Mouse (Mus musculus) kidney, adult 8-10 months (tissue): ENCODE data around the gene Ly6g6e.

Experiments
- DNase-seq, 2 experiments: peaks; one replicate each; pipeline ENCODE4 v3.0.0; 2022

Gene Ly6g6e

DNA sequence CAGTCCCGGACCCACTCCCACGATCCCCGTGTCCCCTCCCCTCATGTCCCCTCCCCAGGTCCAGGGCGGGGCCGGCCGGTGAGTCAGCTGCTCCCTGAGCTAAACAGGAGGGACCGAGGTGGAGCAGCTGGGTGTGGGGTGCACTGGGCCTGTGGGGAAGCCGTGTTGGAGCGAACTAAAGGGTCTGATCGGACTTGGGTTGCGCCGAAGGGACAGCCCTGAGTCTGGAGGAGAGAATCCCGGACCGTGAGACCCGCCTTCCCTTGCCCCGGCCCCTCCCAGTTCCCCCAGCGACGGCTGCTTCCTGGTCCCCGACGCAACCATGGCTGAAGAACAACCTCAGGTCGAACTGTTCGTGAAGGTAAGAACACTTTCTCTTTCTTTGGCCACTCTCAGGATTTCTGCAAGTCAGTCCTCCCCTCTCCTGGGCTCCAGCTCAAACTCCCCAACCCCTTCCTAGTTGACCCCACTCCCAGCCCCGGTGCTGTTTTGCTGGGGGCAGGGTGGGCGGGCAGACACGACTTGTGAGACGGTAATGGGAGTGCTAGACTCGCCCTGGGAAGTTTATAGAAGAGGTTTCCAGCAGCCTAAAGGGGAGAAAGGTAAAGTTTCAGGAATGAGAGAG, 26.5 kb upstream of the Ly6g6e start:
- DNase-seq: peak; percentile 70 to 80

- peak; percentile 71 to 81 for DNase-seq
These were observed 25.3 kb upstream of the Ly6g6e start for GRCm38 (mm10) chr17:35051156-35052086.

- DNase-seq: no peak
These were observed 24.4 kb upstream of the Ly6g6e start for GRCm38 (mm10) chr17:35052271-35052798.

DNA sequence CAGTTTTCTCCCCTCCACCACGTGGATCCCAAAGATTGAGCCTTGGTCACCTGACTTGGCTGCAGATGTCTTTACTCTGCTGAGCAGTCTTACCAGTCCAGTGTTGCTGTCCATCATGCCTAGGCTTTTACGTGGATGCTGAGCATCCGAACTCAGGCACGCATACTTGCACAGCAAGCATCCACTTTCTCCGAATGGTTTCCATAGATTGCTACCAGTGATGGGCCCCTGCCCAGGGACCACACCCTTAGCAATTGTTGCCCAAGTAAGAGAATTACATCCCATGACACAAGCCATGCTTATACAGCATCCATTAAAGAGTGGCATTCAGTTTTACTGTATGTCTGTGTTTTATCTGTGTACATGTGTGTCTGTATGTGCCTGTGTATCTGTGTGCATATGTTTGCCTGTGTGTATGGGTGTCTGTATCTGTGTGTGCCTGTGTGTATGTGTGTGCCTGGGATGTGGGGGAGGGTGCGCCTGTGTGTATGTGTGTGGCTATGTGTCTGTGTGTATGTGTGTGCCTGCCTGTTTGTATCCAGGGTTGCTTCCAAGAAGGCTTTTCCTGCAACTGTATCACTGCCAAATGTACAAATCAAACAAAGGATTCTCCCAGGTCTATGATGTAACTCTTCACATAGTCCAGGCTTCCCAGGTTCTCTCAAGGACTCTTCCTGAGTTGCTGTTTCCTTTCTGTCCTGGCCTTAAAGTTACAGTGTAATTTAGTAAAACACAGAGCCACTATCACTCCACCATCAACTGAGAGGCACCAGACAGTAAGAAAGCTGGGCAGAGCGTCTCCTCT, 20.8 kb upstream of the Ly6g6e start:
- DNase-seq: no peak

GRCm38 (mm10) chr17:35057090-35057489, 19.6 kb upstream of the Ly6g6e start:
- DNase-seq: no peak

GRCm38 (mm10) chr17:35058316-35058715, 18.4 kb upstream of the Ly6g6e start:
- DNase-seq: peak in 1 of 2 experiments; percentile 18

GRCm38 (mm10) chr17:35058911-35059892, 17.5 kb upstream of the Ly6g6e start, which contains the start of gene Ddah2:
Gene Ddah2 (plus strand): TSS chr17:35059035.
- peak; percentile 81 to 88 for DNase-seq

- DNase-seq: no peak
These were observed 16.6 kb upstream of the Ly6g6e start for GRCm38 (mm10) chr17:35060071-35060470.

- DNase-seq: peak in 1 of 2 experiments; percentile 24
These were observed 15.9 kb upstream of the Ly6g6e start for GRCm38 (mm10) chr17:35060737-35061297.

DNA sequence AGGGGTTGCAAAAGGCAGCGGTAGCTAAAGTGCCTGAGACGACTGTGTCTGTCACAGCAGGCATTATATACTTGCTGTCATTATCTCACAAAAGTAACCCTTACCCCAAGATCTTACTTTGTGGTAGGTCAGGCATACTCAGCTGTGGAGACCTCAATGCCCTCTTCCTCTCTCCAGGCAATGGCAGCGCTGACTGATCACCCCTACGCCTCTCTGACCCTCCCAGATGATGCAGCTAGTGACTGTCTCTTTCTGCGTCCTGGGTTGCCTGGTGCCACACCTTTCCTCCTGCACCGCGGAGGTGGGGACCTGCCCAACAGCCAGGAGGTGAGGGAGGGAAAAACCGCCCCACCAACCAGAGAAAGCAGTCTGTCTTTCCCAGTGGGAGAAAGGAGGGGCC, 15.4 kb upstream of the Ly6g6e start:
- no peak for DNase-seq

GRCm38 (mm10) chr17:35063466-35063865, 13.2 kb upstream of the Ly6g6e start:
- DNase-seq: no peak

DNA sequence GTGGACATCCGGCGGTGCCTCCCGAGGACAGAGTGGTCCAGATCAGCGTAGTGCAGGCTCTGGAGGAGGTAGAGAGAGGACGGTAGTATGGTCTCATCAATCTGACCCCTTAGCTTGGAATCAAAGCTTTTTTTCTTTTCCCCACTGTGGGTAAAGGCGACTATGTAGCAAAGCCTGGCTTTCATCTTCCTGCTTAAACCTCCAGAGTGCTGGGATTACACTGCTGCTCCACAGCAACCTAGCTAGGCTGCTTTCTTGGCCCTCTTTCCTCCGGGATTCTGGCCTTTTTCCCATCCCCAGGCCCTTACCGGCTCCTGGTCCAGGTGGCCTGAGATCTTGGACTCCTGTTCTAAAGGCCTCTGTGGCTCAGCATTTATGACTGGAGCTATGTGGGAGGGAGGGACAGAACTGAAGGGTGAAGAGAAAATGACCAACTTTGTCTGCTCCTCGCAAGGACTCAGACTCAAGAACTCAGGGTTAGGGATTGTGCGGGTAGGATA, 12.3 kb upstream of the Ly6g6e start:
- no peak for DNase-seq

- DNase-seq: peak; percentile 73 to 78
These were observed 11.5 kb upstream of the Ly6g6e start, which contains the start of gene Ly6g6c for GRCm38 (mm10) chr17:35064951-35065947. Gene Ly6g6c (plus strand): TSS chr17:35065388.

GRCm38 (mm10) chr17:35066084-35066483, 10.6 kb upstream of the Ly6g6e start, which contains the start of gene Mpig6b:
Gene Mpig6b (minus strand): TSS chr17:35066184.
- DNase-seq: no peak

DNA sequence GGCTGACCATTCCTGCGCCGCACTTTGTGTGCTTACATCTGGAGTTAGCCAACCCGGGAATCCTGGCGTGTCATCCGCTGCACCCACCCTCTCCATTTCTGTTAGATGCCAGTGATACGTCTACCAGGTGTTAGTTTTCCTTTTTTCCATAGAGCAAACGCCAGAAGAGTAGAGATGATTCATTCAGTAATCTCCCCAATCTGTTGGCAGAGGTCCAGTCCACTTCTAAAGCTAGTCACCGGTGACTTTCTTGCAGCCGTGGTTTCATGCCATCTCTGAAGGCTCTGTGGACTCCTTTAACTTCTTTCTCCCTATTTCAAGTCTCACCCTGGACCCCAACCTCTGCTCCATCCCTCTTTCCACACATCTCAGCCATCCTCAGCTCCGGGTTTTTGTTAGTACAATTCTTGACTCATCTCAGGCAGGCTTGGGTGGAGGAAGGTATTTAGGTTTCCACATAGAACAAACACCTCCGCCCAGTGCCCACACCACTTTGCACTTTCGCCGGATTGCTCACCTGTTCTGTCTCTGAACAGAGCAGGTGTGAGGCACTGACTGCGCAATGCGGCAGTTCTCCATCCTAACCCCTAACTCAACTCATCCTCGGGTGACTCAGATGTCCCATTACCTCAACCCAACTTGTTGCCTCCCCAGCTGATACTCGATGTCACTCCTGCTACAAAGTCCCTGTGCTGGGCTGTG, 8.3 kb upstream of the Ly6g6e start:
- no peak for DNase-seq

DNA sequence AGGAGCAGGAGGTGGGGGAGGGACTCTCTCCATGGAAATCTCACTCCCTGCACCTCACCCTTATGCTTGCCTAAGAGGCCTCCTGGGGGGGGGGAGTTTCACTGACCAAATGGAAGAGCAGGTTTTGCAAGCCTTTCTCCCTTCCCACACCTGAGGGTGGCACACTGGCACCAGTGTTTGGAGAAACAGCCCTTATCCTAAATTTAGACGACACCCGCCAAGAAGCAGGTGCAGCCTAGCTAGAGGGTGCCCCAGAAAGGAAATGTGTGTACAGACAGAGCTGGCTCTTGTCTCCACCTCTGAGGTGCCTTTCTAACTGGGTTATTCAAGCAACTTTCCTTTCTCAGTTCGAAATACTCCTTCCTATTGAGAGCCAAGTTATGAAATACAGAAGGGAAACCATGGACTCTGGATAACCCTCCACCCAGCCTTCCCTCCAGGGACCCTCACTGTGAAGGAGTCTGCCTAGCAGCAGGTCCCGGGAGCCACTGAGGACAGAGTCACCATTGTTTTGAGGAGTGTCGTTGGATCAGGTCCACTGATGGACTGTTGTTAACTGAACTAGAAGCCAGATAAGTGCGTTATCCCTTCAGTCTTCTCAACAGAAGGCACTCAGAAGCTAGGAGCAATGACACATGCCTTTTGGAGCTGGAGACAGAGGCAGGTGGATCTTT, 6.0 kb upstream of the Ly6g6e start:
- no peak for DNase-seq

DNA sequence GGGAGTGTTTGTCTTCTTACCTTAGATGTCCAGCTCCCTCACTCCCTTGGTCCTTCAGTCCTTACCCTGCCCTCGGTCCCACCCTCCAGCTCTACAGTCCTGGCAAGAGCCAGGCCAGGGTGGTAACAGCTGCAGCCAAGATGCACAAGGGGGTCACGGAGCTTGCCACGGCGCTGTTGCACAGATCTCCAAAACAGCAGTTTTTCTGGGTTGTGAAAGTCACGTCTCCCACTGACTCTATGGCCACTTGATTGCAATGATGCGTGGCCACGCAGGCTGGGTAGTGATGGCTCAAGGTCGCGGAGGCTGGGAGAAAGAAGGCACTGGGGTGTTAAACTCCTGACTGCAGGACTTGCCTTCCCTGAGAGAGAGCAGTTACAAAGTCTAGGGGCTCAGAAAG, 5.2 kb upstream of the Ly6g6e start:
- no peak for DNase-seq

GRCm38 (mm10) chr17:35074097-35074496, 2.6 kb upstream of the Ly6g6e start:
- no peak for DNase-seq
